Mouse (Mus musculus): ENCODE measurements around the gene Vwa3a.

Gene Vwa3a

DNA sequence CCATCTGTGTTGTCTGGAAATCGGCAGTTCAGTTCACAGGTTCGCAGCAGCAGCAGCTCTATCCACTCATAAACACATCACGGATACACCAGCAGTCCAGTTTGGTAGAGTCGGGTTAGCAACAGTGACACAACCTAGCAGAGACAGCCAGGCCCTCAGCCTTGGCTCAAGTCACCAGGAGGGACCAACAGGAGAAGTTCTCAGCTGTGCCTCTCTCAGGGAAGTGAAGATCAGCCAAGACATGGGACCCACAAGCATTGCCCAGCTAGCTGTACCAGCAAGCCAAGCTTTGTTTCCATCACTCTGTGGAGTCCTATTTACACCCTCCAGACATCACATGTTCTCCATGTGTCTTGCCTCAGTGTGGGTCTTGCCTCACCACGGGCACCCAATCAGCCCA lies 7.7 kb downstream of the Vwa3a start:
- DNase-seq (ENCODE audit: low spot score in 2 of 2) = no peak

DNA sequence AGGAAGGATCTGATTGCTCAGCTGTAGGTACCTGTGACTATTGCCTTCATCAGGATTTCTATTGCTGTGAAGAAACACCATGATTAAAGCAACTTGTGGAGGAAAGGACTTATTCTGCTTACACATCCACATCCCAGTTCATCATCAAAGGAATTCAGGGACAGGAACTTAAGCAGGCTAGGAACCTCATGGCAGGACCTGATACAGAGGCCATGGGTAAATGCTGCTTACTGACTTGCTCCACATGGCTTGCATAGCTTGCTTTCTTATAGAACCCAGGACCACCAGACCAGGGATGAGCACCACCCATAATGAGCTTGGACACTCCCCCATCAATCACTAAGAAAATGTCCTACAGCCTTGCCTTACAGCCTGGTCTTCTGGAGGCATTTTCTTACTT lies 9.4 kb downstream of the Vwa3a start:
- DNase-seq (ENCODE audit: low spot score in 2 of 2) = no peak

- DNase-seq (ENCODE audit: low spot score in 2 of 2) = no peak
Observed at GRCm38 (mm10) chr7:120751330-120751729, 12.2 kb downstream of the Vwa3a start.

GRCm38 (mm10) chr7:120751906-120752305 lies 12.8 kb downstream of the Vwa3a start:
- peak; percentile 40 to 49 for DNase-seq (ENCODE audit: low spot score in 2 of 2)

DNA sequence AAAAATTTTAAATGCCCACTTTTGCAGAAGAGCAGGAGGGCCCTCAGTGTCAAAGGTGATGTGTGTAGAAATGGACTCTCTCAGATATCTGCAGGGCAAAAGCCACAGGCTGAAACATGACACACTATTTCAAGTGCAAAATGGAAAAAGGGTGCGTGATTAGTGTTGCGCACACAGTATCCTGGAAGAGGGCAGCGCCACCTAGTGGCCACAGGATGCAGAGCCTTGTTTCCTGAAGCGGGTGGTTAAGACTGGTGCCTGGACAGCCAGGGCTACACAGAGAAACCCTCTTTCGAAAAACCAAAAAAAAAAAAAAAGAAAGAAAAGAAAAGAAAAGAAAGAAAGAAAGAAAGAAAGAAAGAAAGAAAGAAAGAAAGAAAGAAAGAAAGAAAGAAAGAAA lies 15.6 kb downstream of the Vwa3a start:
- peak; percentile 75 to 85 for DNase-seq (ENCODE audit: low spot score in 2 of 2)

DNA sequence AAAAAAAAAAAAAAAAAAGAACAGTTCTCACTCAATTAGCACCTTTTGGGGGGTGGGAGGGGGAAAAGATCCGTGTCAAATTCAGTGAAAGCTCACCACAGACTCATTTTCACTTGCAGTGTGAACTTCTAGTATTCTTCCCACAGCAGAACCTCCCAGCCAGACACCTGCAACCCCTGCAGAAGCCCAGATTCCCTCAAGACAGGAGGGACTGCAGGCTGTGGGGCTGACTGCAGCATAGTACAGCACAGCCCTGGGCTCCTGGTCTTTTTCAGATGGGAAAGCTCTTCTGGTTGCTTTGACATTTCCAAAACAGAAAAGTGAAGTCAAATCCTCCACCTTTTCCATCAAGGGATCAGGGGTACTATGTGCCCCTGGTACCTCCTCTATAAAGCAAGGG lies 28.3 kb downstream of the Vwa3a start:
- DNase-seq (ENCODE audit: low spot score in 2 of 2) = no peak

- no peak for DNase-seq (ENCODE audit: low spot score in 2 of 2)
Observed at GRCm38 (mm10) chr7:120771389-120771788, 32.3 kb downstream of the Vwa3a start.

GRCm38 (mm10) chr7:120778012-120778411 lies 38.9 kb downstream of the Vwa3a start:
- no peak for DNase-seq (ENCODE audit: low spot score in 2 of 2)

DNA sequence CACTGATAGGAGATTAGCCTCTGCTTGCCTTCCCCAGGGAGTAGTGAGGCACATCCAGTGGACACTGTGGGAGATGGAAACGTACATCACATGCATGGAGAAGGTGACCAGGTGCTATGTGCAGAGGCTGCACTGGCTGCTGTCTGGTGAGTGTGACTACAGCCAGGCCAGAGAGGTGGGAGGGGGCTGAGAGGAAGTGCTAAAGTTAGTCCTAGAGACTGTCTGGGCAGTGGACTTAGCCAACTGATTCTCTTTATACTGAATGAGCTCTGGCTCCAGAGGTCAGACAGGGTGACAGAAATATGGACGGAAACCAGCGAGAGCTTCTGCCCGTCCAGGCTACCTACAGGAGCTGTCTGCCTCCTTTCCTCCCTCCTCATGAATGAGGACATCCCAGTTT lies 56.4 kb downstream of the Vwa3a start:
- no peak for DNase-seq (ENCODE audit: low spot score in 2 of 2)

GRCm38 (mm10) chr7:120796369-120796768 lies 57.3 kb downstream of the Vwa3a start:
- DNase-seq (ENCODE audit: low spot score in 2 of 2) = no peak

DNA sequence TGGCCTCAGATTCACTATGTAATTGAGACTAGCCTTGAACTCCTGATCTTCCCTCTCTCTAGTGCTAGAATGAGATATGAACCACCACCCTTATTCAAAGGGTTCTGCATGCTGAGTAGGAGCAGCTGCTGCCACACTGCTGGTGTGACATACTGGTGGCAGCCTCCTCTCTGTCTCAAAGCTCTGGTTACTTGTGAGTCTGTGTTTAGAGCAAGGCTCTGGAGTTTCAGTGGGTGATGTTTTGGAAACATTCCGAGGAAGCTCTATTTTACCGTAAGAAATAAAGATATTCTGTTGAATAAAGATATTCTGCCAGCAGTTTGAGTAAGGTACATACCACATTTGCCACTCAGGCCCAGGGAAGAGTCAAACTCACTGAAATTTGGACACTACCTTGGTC lies 64.2 kb downstream of the Vwa3a start:
- DNase-seq (ENCODE audit: low spot score in 2 of 2) = peak in 1 of 2 experiments; percentile 13

DNA sequence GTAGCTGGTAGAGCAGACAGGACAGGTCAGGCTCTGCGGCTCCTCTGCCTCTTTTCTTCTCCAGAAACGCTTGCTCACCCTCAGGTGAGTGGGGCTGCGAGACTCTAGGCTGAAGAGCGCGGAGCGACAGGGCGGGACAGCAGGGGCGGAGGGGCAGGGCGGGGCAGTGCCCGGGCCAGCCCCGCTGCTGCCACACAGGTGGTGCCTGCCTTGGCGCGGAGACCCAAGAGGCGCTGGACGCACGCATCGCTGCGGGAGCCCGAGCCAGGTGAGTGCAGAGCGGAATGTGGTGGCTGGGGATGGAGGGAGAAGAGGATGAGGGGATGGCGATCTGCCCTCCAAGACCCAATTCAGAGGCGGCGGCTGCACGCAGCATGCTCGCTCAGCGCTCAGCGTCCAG lies 70.6 kb downstream of the Vwa3a start:
- DNase-seq (ENCODE audit: low spot score in 2 of 2) = no peak

DNA sequence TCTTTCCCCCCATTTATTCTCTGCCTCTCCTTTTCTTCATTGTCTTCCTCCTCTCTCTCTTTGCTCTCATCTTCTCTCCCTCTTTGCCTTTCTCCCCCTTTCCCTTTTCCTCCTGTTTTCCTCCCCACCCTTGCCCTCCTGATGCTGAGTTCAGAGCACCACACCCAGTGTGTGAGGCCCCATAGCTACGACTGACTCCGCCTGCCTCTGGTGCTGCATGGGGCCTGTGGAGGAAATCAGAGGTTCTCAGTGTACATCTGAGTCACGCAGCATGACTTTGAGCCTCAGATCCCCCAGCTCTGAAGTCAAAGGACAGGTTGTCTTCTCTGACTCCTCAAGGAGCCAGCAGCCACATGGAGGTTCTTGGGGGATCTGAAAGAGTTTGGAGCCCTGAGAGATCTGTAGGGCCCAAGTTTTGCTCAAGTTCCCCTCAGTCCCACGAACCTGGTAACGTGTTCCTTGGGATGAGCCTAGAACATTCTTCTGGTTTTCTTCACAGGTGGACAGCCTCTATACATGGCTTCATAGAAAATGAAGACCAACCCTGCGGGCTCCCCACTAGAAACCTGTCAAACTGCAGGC lies 72.8 kb downstream of the Vwa3a start, which contains the start of gene Gm5737:
TSS of gene Gm5737 (plus strand) at position 532 of the 582 bp plus-strand sequence.
- DNase-seq (ENCODE audit: low spot score in 2 of 2) = no peak

DNA sequence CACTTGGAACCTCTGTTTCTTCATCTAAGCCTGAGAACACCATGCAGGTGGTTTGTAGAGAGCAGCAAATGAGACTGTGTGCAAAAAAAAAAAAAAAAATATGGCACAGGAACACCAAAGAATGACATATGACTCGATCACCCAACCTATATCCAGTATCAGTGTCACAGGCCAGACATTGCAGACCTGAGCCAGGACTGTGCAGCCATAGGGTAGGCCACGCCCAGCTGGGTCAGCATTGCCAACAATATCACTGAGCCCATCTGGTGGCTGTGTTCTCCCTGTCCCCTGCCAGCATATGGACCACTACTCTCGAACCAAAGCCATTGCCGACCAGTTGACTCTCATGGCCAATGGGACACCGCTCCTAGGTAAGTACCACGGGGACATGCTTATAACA lies 78.4 kb downstream of the Vwa3a start:
- no peak for DNase-seq (ENCODE audit: low spot score in 2 of 2)

GRCm38 (mm10) chr7:120819386-120819785 lies 80.3 kb downstream of the Vwa3a start:
- no peak for DNase-seq (ENCODE audit: low spot score in 2 of 2)

DNA sequence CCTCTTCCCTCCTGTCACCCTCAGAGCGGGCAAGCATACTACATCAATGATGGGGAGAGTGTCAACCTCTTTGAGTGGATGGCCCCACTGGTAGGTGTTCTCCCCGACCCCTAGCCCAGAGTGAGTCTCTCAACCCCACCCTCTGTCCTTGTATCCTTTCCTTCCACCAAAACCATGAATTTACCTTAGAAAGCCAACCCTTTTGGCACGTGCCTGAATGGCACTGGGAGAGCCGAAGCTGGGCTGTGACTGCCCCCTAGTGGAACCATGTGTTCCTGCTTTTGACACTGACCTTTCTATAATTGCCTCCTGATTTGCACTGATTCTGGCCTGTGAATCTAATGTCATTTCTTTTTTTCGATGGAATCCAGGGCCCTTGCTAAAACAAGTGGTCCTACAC lies 84.1 kb downstream of the Vwa3a start:
- peak; percentile 64 to 68 for DNase-seq (ENCODE audit: low spot score in 2 of 2)

DNA sequence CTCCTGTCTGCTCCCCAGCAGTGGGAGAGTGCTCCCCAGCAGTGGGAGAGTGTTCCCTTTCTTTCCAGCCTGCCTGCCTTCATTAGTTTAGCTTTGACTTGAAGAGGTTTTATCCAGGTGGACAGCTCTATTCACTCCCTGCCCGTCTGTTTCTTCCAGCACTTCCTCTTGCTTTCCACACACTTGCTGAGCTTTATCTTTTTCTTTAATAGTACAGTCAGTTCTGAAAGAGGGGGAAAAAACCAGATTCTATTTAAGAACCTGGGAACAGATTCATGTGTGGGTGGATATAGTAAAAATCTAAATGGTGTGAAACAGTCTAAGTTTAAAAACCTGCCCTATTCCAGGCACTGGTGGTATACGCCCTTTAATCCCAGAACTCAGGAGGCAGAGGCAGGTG lies 86.0 kb downstream of the Vwa3a start:
- DNase-seq (ENCODE audit: low spot score in 2 of 2) = peak in 1 of 2 experiments; percentile 52

- DNase-seq (ENCODE audit: low spot score in 2 of 2) = no peak
Observed at GRCm38 (mm10) chr7:120826408-120826807, 87.3 kb downstream of the Vwa3a start.

DNA sequence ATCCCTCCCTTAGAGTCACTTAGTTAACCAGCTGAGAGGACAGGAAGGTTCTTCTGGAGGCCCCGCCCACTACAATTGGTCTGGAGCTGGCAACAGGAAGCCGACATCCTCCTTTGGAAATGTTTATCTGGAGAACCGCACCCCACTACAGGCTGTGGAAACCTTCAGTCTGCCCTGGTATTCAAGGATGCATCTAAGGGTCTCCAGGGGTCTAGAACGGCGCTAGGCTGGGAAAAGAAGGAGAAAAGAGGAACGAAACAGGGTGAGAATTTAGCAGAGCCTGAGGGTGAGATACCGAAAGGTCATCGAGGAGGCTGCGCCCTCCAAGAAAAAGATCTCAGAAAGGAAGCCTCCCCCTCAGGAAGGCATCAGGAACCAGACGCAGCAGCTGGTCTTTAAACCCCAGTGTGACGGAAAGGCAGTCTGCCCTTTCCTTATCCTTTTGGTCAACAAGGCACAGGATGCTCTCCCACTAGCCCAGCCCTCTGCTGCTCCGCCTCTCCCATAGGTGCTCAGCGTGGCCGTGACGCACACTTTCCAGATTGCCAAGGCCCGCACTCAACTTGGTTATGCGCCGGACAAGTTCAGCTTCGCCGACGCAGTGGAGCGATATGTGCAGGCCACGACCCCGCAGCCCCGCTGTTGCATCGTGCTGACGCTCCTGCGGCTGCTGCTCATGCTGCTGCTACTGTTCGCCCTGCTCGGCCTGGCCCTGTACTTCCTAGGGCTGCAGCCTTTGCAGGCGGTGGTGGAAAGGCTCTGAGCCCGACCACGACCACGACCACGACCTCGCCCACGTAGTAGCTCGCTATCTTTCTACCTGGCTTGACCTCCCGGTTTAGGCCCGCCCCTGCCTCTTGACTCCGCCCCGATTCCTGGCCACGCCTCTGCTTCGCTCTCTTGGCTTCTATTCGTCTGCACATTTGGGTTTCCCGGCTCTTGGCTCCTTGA lies 91.6 kb downstream of the Vwa3a start:
- DNase-seq (ENCODE audit: low spot score in 2 of 2) = peak; percentile 54 to 63

GRCm38 (mm10) chr7:120834426-120834825 lies 95.3 kb downstream of the Vwa3a start:
- DNase-seq (ENCODE audit: low spot score in 2 of 2) = no peak

DNA sequence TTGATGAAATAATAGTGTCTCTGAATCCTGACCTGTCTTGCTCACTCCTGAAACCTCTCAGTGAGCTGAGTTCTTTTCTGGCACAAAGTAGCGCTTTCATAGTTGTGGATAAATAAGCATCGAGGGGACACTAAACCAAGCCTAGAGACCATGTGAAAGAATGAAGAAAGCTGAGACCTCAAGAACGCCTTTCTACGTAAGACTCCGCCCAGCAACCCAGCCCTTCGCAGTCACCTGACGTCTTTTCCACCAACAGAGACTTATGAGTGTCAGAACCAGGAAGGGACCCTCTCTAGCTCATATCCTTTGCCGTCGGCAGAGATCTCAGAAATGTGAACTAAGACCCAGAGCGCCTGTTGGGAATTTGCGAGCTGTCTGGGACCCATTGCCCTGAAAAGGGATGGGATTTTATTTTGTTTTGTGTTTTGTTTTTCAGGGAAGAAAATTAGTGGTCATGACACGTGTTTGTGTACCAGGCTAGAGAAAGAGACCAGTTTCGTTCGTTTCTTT lies 95.8 kb downstream of the Vwa3a start:
- DNase-seq (ENCODE audit: low spot score in 2 of 2) = peak; percentile 57 to 74

DNA sequence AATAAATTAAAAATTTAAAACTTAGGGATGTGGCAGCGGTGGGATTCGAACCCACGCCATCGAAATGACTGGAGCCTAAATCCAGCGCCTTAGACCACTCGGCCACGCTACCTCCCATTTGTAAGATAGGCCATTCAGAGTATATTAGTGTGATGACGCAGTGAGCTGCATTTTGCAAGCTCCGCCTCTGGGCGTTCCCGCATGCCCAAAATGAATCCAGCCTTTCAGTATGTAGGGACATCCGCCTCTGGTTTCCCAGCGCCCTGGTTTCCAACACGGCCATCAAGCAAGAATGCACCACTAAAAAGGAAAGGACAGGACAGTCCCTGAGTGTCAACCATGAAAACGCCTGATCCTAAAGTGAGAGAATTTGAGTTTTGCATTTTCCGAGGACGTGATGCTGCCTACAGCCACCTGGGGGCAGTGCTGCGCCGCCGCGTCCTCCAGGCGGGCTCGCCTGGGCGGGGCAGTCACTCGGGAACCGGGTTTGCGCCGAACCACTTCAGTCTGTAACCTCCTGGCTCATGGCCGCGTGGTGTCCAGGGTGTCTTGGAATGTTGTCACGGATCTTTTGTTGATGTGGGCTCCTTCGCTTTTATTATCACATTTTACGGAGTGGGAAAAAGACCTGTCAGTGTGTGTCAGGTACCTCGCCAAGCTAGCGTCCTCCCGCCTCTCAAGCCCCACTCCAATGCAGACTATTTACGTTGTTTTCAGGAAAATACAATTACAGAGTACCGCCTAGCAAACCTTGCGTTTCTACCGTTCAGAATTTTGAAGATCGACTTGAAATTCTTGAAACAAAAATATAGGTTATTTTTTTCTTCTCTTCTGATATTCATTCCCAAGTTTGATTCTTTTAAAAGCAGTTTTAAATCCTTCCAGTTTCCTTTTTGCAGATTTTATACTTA lies 96.6 kb downstream of the Vwa3a start:
- DNase-seq (ENCODE audit: low spot score in 2 of 2) = peak; percentile 99 to 100

All from frontal cortex, postnatal 36 days (tissue).